Mouse (Mus musculus) T-helper 1 cell (primary cell): ENCODE data around the gene Hist2h2aa1.
"Not testable (repeated sequence)": the region's sequence is repeated elsewhere in the genome, so short reads cannot be mapped to it uniquely, and the experiment has no call there.

Experiments used
- in situ Hi-C: fragments of 300-600 bp; cut with MboI, MseI; formaldehyde crosslinking; loops from one replicate; pipeline ENCODE4 v1.15.1; 2025; ENCODE audit warnings: high pct_unique_total_duplicates

Hist2h2aa1 gene

GRCm38 (mm10) chr3:96230404-96230803, 14.9 kb upstream of the Hist2h2aa1 start:
- in situ Hi-C loops: loop anchor here (5.0 kb wide), 1 partner anchor 53 kb away; no protein-coding TSS in a partner anchor

- in situ Hi-C loops: loop anchor here (5.0 kb wide), 1 partner anchor 54 kb away; no protein-coding TSS in a partner anchor
Observed at GRCm38 (mm10) chr3:96230910-96231757, 14.2 kb upstream of the Hist2h2aa1 start.

- in situ Hi-C loops: loop anchor here (5.0 kb wide), 1 partner anchor 54 kb away; no protein-coding TSS in a partner anchor
Observed at GRCm38 (mm10) chr3:96231758-96232120, 13.6 kb upstream of the Hist2h2aa1 start.

GRCm38 (mm10) chr3:96234914-96235313, 10.4 kb upstream of the Hist2h2aa1 start:
- in situ Hi-C loops: loop anchor here (5.0 kb wide), 1 partner anchor 58 kb away; no protein-coding TSS in a partner anchor

- in situ Hi-C loops: no loop called here
Observed at GRCm38 (mm10) chr3:96235836-96236235, 9.5 kb upstream of the Hist2h2aa1 start.

GRCm38 (mm10) chr3:96236834-96237334, 8.4 kb upstream of the Hist2h2aa1 start:
- in situ Hi-C loops: no loop called here

- in situ Hi-C loops: no loop called here
Observed at GRCm38 (mm10) chr3:96237335-96237903, 7.9 kb upstream of the Hist2h2aa1 start.

GRCm38 (mm10) chr3:96237904-96238511, 7.3 kb upstream of the Hist2h2aa1 start:
- in situ Hi-C loops: no loop called here

- in situ Hi-C loops: not testable (repeated sequence)
Observed at GRCm38 (mm10) chr3:96238954-96239793, 6.1 kb upstream of the Hist2h2aa1 start, which contains the start of gene Hist2h3c2. TSS of gene Hist2h3c2 (minus strand) at chr3:96239127.

GRCm38 (mm10) chr3:96239949-96240798, 5.1 kb upstream of the Hist2h2aa1 start, which contains the start of gene Hist2h2aa2:
TSS of gene Hist2h2aa2 (minus strand) at chr3:96240276.
- in situ Hi-C loops: not testable (repeated sequence)

GRCm38 (mm10) chr3:96240799-96241197, 4.5 kb upstream of the Hist2h2aa1 start:
- in situ Hi-C loops: no loop called here

- in situ Hi-C loops: no loop called here
Observed at GRCm38 (mm10) chr3:96243921-96244572, 1.2 kb upstream of the Hist2h2aa1 start.

GRCm38 (mm10) chr3:96246018-96246417, 721 bp downstream of the Hist2h2aa1 start:
- in situ Hi-C loops: not testable (repeated sequence)

GRCm38 (mm10) chr3:96246427-96246856, 1.1 kb downstream of the Hist2h2aa1 start, which contains the start of gene Hist2h3c1:
TSS of gene Hist2h3c1 (plus strand) at chr3:96246685.
- in situ Hi-C loops: not testable (repeated sequence)

GRCm38 (mm10) chr3:96247356-96248140, 2.3 kb downstream of the Hist2h2aa1 start:
- in situ Hi-C loops: no loop called here

- in situ Hi-C loops: no loop called here
Observed at GRCm38 (mm10) chr3:96248141-96249033, 3.1 kb downstream of the Hist2h2aa1 start.

GRCm38 (mm10) chr3:96249034-96249345, 3.7 kb downstream of the Hist2h2aa1 start:
- in situ Hi-C loops: no loop called here

GRCm38 (mm10) chr3:96250890-96251289, 5.6 kb downstream of the Hist2h2aa1 start:
- in situ Hi-C loops: no loop called here
